Mouse (Mus musculus) cerebellum, postnatal 25 days (tissue): Measurements from ENCODE around the gene Slc7a5.

Source experiments
- DNase-seq, 2 experiments: peaks; one replicate each; pipeline ENCODE4 v3.0.0; 2021; ENCODE audit warnings: mixed read lengths in 2 of 2

The Slc7a5 gene

DNA sequence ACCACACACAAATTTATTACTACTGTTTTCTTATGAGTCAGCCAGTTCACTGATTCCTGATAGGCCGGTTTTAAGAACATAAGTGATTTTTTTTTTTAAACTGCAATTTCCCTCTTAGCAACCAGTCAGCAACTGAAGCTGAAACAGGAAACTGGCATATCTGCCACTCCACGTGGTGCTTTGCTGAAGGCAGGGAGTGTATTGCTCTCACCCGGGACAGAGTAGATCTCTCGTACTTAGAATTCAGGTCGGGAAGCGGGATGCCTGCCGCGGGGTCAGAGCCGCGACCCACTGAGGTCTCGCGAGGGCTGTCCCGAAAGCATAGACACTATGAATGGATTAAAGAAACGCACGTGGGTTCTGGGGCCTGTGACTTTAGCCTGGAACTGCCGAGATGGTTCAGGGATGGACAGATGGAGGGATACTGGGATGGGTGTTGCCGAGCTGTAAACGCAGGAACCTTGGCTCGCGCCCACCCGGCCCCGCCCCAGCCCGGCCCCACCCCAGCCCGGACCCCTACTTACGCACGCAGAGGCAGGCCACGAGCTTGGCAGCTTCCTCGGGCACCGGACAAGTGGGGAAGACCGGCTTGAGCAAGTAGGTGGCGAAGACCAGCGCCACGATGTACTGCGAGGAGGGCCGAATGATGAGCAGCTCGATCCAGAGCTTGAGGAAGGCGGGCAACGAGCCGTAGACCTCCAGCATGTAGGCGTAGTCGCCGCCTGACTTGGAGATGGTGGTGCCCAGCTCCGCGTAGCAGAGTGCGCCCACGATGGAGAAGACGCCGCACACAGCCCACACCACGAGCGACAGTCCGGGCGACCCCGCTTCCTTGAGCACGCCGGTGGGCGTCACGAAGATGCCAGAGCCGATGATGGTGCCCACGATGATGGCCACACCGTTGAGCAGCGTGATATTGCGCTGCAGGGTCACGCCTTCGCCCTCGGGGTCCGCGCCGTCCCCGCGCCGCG lies 667 bp downstream of the Slc7a5 start:
- DNase-seq: peak; percentile 52 to 63

DNA sequence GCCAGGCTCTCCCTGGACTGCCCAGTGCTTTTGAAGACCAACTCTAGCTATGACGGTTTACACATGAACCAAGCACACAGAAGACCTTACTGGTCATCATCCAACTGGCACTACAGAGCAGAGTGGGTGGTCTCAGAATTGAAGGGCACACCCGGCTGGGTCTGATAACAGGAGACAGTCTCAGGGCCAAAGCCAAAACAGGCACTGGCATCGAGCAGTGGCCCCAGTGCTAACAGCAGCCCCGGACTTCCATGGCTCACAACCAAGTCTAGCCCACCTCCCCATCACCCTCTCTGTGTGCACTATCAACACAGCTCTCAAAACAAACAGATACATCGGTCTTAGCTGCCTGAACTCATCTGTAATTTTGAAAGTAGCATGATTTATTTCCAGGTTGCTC lies 1.6 kb downstream of the Slc7a5 start:
- peak in 1 of 2 experiments; percentile 34 for DNase-seq

DNA sequence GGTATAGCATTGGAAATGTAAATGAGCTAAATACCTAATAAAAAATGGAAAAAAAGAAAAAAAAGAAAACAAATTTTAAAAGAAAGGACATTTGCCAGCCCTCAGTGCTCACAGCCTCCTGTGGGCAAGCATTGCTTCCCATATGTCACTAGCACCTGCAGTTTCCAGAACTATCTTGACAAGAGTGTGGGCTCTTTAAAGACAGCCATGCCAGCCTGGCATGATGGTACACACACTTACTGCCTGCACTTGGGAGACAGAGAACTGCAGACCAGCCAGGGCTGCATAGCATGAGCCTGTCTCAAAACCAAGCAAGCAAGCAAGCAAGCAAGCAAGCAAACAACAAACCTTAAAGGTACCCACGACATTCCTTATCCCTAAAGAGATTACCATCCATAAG lies 2.1 kb downstream of the Slc7a5 start:
- DNase-seq: peak in 1 of 2 experiments; percentile 42

DNA sequence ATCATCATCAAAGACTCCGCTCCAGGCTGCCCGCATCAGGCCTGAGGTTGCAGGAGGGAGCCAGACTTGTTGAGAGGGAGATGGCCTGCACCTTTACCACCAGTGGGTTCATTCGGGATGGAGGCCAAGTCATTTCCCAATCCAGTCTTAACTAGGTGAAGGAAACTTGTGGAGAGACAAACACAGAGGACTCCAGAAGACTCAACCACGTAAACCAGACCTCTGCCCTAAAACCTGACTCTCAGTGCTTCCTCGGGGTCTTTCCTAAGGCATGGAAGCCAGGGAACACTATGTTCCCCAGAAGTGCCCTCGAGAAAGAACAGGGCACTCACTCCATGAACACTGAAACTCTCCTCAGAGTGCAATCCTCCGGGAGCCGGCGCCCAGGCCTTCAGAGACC lies 2.5 kb downstream of the Slc7a5 start:
- peak in 1 of 2 experiments; percentile 21 for DNase-seq

DNA sequence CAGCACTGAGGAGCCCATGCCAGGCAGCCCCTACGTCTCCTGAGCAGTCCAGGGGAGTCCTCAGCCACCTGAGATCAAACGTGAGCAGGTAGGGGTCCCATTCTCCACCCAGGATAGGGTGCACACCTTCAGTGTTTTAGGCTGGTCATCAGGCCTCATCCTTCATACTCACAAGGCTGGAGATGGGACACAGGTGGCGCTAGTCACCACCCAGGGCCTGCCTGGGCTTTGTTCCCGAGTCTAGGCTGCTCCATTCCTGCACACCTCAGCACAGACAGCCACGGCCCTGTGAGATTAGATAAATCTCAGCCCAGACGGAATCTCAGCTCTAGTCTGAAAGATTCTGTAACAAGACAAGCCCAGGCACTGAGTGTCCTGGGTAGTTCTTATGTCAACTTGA lies 3.5 kb downstream of the Slc7a5 start:
- DNase-seq: peak; percentile 81 to 85

DNA sequence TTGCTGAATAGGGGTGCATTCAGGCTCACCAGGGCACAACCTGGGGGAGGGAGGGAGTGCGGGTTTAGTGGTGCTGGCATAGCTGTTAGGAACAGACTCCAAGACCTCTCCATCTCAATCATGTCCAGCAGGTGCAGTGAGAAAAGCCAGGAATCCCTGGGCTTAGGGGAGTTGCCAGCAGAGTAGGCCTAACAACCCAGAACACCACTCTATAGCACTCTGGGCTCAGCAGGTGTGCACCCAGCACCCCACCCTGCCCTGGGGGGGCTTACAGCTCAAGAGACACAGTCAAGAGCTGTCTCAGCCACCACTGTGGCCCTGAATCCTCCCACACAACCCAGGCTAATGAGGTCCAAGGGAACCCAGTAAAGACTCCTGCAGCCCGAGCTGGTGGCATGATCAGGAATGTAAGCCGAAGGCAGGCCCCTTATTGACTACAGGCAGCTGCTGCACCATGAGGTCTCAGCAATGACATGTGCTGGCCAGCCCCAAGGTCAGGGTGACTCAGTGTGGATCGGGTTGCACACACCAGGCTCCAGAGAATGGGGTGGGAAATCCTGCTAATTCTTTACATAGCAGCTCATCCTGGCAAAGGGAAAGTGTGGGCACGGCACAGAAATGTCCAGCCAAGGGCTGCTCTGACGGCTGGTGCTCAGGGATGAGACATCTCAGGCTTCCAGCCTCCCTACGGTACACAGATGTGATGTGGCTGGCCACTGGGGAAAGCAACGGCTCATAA lies 5.8 kb downstream of the Slc7a5 start:
- DNase-seq: peak in 1 of 2 experiments; percentile 45

DNA sequence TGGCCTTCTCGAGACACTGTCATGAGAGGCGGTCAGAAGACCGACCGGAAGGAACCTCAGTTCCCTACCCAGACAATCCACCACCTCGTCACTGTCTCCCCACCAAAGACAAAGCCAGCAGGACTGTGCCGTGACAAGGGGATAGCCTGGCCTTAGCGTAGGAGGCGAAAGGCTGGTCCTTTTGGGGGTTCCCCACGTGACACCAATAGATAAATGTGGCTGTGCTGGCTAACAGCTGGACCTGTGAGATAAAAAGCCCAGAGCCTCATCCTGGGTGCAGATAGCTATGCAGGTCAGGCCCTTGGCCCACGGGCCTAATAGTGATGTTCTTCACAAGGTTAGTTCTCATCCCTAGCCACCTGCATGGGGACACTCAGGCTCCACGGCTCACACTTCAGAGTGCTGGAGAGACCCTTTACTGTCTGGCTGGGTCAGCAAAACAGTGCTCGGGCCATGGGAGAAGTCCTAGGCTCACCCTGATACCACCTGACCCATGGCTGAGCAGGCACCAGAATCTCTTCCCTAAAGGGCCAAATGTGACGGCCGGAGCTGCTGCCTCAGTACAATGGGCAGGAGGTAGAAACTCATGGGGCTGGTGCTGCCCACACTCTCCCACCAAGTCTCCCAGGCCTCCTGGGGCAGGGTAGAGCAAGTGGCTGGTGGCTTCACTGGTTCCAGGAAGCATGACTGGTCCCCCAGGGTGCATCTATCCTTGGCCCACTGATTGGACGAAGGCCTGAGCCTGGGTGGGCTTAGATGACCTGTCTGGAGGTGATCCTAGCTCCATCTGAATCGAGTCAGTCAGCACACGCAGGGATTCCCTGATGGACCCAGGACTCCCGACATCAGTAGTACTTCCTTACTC lies 8.1 kb downstream of the Slc7a5 start:
- DNase-seq: no peak

DNA sequence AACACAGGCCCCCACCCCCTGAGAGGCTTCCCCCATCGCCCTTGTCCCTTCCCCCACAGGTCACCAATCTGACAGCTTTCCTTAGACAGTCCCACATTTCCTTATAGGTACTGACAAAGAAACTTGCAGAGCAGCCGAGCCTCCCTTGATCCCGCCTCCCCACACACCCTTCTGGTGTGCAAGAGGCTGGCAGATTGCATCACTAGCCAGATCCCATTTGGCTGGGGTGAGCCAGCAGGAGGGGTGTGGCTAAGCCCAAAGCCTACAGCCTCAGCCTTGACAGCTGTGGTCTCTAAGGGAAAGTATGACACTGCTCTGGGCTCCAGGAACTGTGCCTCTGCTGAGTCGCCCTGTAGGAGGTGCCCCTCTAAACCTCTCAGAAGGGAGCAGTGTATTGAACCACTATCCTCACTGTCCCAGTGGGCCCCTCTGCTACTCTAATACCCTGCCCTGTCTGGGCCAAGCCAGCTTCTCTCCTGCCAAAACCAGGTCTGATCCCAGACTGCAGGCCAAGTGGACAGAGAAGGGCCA lies 9.0 kb downstream of the Slc7a5 start:
- DNase-seq: peak; percentile 64 to 73

DNA sequence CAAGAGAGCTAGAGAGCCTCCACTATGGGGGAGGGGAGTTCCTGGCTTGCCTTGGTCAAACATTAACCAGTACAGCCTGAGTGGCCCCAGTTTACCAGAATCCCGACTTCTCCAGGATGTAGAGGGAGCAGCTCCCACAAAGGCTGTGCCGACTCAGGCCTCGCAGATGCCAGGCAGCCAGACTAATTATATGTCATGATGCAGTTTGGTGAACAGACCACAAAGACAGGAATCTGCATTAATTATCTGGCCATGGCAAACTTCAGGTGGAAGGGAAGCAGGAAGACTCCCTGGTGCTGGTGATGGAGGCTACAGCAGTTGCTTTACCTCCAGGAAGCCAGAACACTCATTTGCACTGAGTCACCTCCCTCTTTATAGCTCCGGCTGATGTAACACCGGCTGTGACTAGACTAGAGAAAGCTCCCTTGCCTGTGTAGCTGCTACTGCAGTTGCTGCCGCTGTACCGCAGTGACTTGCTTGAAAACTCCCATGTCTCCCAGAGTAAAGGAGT lies 9.6 kb downstream of the Slc7a5 start:
- DNase-seq: peak in 1 of 2 experiments; percentile 49

DNA sequence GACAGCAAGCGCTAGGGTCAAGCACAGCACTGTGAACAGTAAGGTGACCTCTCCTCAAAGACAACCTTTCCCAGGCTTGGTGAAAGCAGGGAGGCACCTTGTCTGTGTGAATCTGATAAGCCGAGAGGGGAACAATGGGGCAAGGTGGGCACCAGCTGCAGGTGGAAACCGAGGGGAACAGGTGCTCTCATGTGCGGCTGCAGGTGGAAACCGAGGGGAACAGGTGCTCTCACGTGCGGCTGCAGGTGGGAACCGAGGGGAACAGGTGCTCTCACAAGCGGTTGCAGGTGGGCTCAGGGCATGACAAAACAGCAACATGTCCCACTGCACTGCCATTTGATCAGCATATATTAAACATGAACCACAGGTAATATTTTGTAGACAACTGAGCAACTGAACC lies 10.3 kb downstream of the Slc7a5 start:
- no peak for DNase-seq

DNA sequence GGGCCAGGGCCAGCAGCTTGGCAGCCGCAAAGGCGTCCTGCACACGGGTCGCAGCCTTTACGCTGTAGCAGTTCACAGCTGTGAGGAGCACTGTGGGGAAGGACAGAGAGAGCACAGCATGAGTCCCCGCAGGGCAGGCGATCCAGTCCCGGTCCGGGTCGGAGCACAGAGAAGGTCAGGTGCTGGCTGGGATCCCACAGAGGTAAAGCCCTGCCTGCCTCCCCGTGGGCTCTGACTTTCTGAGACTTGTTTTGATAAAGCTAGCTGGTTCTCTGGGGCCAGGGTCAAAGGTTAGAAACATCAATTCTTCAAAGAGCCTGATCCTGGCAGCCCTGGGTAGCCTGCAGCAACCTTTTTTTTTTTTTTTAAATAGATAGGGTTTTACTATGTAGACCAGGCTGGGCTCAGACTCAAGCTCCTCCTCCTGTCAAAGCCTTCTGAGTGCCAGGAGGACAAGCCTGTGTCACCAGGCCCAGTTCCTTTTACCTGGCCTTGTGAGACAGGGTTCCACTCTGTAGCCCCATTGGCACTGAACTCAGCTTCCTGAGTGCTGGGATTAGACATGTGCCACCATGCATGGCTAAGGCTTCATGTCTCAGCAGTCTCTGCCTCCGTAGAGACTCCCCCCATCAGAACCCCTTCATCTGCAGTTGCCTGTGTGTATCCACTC lies 10.9 kb downstream of the Slc7a5 start:
- peak in 1 of 2 experiments; percentile 25 for DNase-seq

DNA sequence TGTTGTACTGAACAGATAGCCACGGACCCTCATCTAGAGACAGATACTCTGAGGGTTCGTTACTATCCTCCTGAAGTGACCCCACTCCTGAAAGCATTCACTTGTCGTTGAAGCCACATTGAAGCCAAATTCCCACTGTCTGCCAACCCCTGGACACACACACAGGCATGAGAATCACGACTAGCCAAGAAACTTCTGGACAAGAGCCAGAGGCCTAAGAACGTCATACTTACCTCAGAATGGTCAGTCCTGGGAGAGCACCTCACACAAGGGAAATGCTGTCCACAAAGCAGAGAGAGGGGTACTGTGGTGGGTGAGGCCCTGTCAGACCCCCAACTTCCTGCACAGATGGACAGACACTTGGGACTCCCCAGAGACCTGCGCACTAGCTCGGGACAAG lies 11.6 kb downstream of the Slc7a5 start:
- peak in 1 of 2 experiments; percentile 47 for DNase-seq

DNA sequence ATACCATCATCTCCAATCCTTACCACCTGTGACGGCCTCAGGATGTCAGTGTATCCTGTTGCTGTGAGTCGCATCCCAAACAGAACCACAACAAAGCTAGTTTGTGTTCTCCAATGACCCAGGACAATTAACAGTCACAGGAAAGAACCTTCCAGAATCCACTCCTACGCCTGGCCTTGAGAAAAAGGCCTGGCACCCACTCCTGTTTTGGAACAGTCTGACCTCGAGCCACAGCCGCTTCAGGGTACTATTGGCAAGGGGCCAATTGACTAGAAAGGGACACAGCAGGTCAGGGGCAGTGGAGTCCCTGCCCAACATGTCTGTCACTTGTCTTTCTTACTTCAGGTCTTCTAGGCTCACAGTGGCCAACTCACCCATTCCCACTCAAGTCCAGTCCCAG lies 14.6 kb downstream of the Slc7a5 start:
- DNase-seq: peak in 1 of 2 experiments; percentile 22

DNA sequence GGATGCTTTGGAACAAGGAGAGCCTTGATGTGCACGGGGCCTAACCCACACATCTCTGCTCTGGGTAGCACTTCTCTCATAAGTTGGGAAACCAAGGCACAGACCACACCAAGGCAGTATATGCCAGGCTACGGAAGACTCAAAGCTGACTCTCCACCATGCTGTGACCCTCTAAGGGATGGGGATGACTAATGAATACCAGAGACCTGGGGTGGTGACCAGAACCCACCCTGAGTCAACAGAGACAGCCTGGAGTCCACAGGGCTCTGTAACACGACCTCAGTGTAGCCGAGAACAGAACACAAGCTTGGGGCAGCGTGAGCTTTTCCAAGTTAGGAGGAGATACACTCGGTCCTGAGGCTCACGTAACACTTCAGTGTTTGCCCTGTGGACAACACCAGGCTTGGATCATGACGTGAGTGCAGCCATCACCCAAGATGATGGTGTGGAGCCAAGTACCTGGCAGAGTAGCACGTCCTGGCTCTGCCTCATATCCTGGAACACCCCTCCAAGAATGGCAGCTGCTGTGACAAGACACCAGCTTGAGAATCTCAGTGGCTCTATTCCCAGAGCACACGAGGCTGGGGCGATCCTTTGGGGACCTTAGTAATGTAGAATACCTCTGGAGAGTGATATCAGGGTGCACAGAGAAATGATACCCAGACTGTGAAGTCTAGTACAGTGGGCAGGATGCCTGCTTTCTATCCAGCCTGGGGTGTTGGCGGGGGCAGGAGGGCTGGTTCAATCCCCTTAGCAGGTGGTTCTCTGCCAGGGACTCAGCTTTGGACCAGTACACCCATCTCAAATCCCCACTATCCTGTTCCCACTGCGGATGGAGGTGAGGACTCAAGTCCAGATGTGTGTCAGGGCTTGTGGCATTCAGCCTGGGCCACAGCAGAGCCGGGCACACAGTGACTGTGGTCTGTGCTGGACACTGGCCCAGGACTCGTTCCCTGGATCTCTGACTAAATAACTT lies 17.4 kb downstream of the Slc7a5 start:
- peak in 1 of 2 experiments; percentile 49 for DNase-seq

DNA sequence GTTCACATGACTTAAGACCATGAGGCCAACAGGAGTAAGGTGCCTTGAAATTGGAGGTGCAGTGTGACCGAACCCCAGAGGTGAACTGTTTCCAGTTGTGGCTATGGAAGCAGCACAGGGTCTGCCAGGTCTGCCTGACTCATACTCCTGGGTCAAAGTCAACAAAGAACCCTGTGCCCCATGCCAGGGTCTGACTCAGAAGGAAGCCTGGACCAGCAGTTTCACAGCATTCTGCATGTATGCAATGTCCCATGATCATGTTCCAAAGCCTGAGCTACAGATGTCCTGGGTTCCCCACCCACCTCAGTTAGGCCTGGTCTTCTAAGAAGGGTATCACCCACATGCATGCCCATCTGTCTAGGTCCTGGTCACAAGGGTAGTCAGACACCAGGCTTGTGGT lies 18.2 kb downstream of the Slc7a5 start:
- no peak for DNase-seq

DNA sequence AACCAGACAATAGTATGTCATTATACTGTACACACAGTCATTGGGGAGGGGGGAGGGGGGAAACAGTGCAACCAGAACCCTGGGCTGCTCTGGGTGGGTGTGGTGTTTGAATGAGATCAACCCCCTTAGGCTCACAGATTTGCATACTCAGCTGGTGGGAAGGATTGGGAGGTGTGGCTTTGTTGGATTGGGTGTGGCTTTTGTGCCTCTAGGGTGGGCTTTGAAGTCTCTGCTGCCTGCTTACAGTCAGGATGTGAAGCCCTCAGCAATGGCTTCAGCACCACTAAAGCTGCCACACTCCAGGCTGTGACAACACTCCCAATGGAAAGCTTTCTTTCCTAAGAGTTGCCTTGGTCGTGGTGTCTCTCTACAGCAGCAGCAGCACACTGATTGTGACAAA lies 19.9 kb downstream of the Slc7a5 start:
- DNase-seq: no peak

DNA sequence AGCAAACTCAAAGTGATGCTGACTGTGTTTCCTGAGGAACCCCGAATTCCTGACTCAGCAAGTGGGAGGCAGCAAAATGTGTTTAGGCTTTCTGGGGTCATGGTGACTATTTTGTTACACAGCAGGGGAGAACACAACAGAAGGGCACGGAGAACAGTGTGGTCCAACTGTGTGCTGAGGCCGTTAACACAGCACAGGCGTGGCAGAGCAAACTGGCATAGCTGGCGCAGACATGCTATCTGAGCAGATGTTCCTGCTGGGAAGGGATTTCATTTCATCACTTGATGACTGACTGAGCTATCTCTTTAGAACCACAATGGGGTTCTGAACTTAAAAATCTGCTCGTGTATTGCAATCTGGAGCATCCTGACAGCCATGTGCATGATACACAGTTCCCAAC lies 22.1 kb downstream of the Slc7a5 start:
- DNase-seq: no peak

DNA sequence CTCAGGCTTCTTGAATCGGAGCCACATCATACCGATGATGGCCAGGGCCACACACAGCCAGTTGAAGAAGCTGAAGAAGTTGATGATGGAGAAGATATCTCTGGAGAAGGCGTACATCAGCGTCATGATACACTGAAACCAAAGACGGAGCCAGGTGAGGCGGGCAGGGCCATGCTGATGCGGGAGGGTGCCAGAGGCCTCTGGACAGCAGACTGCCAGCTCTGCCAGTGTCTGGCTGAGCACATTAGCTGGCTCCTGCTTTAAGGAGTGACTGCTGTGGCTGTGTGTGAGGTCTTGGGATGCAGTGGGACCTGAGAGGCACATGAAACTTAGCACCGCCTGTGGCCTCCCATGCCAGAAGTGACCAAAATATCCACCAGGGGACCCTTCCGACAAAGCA lies 22.5 kb downstream of the Slc7a5 start:
- no peak for DNase-seq

DNA sequence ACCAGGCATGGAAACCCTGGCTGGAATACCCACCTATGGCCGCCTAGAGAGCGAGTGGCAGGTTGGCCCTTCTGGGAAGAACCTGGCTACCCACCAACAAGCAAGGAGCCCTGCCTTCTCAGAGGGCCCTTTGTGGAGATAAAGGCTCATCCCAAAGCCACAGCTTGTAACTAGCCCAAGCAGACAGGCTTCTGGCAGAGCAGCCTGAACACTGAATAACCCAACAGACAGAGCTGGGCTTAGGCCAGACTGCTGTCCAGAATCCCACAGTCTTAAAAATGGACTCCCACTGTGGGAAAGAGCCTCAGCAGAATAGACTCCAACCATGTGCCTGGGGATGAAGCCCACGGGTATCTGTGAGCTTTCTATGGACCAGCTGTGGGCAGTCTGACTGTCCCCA lies 23.3 kb downstream of the Slc7a5 start:
- peak in 1 of 2 experiments; percentile 58 for DNase-seq

DNA sequence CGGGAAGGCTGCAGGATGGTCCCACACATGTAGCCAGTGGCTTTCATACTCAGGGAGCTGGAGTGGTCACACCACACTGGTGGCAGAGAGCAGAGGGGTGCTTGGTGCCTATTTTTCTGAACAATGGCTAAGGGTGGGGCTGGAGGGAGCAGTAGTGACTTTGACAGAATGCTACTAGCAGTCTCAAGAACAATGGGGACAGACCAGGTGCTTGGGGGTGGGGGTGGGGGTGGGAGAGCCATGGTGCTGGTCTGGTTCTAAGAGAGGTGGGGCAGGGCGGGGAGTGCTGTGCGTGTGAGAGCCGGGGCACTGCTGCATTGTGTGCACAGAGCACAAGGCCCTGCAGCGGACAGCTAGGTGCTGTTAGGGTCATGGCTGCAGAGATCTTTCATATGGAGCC lies 25.6 kb downstream of the Slc7a5 start:
- no peak for DNase-seq
